Mouse (Mus musculus) gonadal fat pad, adult 2 months (tissue): ENCODE data around the gene Naa15. TPM values are rescaled to one million over a fixed set of nuclear protein-coding genes. Genes with fewer than 3 reads are reported as not detected.
"Not testable (repeated sequence)": the region's sequence is repeated elsewhere in the genome, so short reads cannot be mapped to it uniquely, and the experiment has no call there.

Source experiments
- DNase-seq: peaks from one replicate; pipeline ENCODE4 v3.0.0-alpha.2; 2012; ENCODE audit warnings: low read depth
- polyA plus RNA-seq: library from polyadenylated mRNA; depleted of rRNA; stranded (reverse); fragments of >200 nt; gene quantifications from 2 replicates; pipeline ENCODE4 v1.2.3, GENCODE M21; 2012

The Naa15 gene
- polyA plus RNA-seq, 1 experiment, result 4.1 TPM

- DNase-seq, result not testable (repeated sequence)
Measured at GRCm38 (mm10) chr3:51434364-51434763, 19.4 kb downstream of the Naa15 start.

DNA sequence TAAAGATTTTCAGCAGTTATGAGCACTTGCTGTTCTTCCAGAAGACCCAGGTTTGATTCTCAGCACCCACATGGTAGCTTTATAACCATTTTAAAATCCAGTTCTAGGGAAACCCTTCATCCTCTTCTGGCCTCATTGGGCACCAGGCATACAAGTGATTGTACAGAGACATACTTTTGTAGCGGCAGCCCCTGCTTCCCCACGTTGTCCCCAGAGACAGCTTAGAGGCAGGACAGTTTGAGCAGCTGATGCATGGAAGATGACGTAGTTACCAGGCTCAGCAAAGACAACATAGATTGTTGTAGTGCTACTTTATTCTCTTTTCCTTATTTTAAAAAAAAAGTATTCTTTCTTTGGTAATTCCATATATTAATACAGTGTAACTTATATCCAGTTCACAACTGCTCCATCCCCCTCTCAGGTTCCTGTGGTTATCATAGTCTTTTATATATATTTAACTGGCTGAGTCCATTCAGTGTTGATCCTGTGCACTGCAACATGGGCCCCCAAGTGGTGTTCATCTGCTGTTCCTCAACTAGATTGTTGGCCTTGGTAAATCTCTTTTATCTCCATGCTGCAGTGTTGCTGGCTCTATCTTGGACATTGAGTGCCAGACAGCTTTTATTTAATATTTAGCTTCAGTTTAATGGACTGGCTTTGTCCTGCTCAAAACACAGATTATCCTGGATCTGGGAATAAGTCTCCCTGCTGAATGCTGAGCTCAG is 20.1 kb downstream of the Naa15 start:
- DNase-seq, result no peak

GRCm38 (mm10) chr3:51468530-51468929 is 53.6 kb downstream of the Naa15 start:
- no peak for DNase-seq

DNA sequence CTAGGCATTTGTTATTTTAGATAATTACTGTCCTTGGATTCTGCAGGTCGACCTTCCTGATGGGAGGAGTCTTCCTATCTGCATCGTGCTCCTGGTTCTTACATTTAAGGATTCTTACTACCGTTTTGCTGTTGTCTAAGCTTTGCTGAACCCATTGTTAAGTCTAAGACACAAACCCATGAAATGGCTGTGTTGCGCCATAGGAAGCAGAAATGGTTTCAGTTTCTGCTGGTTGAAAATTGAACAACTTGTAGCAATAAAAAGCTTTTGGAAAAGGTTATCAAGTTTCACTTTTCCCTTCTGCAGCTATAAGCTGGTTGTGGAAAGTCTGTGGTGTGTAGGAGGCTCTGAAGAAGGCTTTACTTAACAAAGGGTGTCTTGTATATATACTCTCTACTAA is 60.8 kb downstream of the Naa15 start:
- no peak for DNase-seq

GRCm38 (mm10) chr3:51479893-51480292 is 64.9 kb downstream of the Naa15 start:
- no peak for DNase-seq

DNA sequence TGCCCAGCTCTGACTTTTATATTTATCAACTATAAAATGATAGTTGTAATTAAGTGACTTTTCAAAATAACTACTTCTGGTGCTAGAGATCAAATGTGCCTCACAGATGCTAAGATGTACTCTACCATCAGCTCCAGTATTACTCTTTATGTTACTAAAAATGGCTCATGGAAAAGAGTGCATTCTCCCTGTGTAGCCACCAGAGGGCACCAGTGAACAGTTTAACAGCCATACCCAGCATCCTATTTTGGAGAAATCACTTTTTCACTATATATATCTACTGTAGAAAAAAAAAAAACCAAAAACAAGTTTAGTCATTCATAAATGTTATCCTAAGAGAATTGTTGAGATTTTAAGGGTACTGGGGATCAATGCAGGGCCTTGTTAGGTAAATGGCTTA is 66.1 kb downstream of the Naa15 start:
- DNase-seq, result no peak

DNA sequence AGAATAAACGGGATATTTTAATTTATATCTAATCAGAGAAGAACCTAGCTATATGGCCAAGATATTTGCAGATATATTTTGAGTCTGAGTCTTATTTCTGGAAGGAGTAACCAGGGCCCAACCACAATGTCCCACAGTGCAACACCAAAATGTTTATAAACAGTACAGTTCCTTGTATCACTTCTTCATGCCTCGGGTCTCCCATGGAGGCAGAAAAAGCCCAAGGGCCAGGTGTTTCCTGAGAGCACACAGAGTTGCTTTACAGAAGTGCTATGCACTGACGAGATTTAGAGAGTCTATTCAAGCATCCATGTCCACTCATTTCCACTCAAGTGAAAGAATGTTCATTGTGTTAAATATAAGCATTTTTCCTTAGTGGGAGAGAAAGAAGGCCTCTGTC is 66.9 kb downstream of the Naa15 start:
- DNase-seq, result no peak

- no peak for DNase-seq
Measured at GRCm38 (mm10) chr3:51482781-51483180, 67.8 kb downstream of the Naa15 start.

DNA sequence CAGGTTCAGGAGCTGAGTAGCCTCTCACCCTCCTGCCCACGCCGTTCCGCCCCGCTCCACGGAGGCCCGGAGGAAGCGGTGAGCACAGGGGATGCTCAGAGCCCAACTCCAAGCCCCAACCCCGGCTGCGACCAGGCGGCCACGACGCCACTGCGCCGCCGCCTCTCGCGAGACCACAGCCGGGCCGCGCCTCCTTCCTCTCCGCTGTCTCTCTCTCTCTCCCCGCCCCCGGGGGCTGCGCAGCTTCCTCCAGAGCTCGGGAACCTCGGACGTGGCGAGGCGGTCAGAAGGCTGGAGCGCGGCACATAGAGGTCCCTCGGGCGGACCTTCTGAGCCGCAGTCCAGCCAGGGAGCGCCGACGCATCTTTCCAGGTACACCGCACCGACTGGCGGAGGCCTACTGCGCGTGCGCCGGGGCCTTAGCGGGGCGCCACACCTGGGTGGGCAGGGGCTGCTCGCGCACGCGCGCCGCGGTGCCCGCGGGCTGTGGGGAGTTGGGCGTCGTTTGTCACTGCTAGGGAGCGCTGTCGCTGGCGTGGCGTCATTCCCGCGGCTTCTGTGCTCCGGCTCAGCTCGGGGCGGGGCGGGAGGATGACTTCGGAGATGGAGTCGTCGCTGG is 68.9 kb downstream of the Naa15 start, which contains the start of gene Rab33b:
TSS of gene Rab33b (plus strand) at position 180 of the 619 bp plus-strand sequence.
- peak; percentile 66 for DNase-seq

DNA sequence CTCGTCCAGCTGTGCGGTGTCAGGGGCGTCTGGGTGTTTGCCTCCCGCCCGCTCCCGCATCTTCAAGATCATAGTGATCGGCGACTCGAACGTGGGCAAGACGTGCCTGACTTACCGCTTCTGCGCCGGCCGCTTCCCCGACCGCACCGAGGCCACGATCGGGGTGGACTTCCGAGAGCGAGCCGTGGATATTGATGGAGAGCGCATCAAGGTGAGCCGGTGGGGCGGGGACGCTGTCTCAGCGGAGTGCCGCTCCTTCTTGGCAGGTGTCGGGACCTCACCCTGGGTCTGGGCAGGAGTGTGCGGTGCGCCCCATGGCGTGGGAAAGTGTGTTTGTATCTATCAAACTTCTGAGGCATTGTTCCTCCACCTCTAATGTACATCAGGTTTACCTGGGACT is 69.4 kb downstream of the Naa15 start:
- DNase-seq, result no peak

DNA sequence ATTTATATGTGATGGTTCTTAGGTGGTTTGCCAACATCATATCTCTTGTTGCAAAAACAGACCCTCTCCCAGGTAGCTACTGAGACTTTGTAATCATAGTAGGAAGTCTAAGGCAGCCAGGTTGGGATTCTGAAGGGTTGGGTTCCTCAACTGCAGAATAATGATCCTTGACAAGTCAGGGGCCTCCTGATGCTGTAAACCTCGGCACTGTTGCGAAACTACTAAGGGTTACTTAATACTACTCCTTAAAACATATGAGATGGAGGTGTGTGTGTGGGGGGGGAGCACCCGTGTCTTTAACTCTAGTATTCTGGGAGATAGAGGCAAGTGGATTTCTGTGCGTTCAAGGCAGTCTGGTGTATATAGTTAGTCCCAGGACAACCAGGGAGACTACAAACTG is 70.4 kb downstream of the Naa15 start:
- DNase-seq, result no peak

DNA sequence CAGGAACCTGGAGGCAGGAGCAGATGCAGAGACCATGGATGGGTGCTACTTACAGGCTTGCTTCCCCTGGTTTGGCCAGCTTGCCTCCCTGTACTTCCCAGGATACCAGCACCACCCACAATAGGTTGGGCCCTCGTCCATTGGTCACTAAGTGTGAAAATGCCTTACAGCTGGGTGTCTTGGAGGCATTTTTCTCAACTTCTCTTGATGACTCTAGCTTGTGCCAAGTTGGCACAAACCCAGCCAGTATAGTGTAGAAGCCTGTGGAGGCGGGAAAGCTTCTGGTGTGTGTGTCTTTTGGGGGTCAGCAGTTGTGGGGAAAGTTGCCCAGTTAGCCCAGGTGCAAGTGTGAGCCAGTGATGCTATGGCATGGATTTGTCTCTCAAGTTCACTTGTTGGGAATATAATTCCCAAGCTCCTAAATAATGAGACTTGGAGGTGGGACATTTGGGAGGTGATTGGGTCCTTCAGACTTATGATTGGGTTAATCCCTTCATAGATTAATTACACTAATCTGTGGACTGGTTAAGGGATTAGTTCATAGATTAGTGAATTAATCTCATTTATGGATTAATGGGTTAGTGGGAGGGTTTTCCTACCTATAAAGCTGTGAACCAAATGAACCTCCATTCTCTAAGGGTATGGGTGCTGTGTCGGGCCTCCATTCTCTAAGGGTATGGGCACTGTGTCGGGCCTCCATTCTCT is 71.7 kb downstream of the Naa15 start:
- DNase-seq, result no peak

GRCm38 (mm10) chr3:51490088-51490753 is 75.3 kb downstream of the Naa15 start:
- no peak for DNase-seq

DNA sequence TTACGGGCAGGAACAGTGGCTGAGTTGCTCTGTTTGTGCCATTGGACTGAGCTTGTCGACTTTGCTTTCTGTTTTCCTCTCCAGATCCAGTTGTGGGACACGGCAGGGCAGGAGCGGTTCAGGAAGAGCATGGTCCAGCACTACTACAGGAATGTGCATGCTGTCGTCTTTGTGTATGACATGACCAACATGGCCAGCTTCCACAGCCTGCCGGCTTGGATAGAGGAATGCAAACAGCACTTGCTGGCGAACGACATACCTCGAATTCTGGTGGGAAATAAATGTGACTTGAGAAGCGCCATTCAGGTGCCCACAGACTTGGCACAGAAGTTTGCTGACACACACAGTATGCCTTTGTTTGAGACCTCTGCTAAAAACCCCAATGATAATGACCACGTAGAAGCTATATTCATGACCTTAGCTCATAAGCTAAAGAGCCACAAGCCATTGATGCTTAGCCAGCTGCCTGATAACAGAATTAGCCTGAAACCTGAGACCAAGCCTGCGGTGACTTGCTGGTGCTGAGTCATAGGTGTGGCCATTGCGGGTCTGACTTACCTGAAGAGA is 78.4 kb downstream of the Naa15 start:
- no peak for DNase-seq

DNA sequence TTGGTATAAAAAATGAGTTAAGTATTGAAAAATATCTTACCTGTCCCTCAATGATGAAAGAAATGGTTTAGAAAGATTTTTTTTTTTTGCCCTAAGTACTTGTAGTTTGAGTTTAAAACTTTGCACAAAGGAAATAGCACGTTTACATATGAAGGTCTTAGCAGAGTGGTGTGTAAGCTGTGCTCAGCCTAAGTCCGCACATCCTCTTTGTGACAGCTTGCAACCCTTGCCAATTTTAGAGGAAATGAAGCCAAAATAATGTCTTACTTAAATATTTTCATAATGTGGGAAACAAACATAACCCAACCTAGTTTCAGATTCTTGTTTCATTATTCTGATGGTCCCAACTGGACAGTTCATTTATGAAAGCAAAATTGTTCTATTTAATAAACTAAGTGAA is 79.5 kb downstream of the Naa15 start:
- no peak for DNase-seq

DNA sequence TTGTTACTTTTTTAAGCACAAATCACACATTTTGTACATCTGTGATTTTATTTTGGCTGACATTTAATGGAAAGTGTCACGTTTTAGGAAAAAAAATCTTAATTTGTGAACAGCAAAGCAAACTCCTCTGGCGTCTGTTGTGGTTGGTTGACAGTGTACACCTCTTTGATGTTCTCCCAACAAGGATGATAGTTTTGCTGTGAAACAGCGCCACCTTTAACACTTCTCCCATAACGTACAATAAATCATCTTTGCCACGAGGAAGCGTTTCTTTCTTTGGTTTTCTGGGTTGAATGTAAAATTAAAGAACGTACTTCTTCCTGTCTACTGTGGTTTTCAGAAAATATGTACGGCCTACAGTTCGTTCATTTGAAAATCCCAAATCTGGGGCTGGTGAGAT is 80.7 kb downstream of the Naa15 start:
- no peak for DNase-seq

- no peak for DNase-seq
Measured at GRCm38 (mm10) chr3:51497978-51498377, 83.0 kb downstream of the Naa15 start.

DNA sequence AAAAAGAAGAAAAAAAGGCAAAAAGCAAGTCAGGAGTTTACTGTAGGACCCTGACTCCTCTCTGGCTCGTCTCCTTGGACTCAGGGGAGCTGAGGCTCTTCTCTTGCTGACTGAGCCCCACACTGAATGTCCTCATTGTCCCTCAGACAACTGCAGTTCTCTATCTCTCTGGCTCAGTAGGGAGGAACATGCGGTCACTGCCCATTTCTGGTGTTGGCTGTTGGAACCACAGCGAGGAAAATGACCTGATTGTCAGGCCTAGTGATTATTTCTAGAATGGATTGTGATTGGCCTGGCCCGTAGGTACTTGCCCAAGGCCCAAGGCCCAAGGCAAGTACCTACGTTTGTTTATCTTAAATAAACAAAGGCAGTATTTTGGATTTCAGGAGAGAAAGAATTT is 83.7 kb downstream of the Naa15 start:
- no peak for DNase-seq

- no peak for DNase-seq
Measured at GRCm38 (mm10) chr3:51499876-51500275, 84.9 kb downstream of the Naa15 start.

DNA sequence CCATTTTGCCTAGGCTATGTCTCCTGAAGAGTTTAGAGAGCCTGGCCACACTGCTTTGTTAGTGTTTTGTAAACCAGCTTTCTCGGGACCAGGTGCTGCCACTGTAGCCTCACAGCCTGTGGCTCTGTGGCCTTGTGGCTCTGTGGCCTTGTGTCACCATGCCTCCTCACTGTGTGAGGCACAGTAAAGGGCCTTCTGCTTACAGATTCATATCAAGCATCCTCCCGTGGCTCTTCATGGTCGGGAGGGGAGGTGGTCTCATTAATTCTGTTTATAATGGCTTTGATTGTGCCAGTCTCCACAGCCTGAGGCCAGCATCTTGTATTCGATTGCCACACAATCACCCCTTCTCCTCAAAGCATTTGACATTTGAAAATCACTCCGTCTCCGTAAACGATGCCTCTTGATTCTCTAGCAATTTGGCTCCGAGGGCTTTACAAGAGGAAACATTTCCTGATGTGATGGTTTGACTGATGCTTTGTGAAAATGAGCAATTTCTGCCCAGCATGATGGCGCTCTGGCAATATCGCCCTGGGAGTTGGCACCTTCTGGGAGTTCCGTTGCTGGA is 89.5 kb downstream of the Naa15 start:
- no peak for DNase-seq

GRCm38 (mm10) chr3:51505465-51505864 is 90.5 kb downstream of the Naa15 start:
- DNase-seq, result no peak

DNA sequence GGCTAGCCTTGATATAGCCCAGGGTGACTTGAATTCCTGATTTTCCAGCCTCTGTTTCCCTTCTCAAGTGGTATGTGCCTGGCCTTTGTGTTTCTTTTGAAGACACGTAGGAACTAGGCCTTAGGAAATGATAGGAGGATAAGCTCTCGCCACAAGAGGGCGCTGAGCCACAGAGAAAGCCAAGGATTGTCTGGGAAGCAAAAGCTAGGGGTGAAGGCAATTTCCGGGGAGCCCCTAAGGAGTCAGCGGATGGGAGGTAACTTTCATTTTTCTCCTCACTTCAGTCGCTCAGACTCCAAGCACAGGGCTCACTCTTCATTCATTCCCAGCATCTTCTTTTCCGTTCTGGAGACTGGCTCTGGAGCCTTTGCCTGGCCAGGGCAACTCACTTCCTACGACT is 96.0 kb downstream of the Naa15 start:
- no peak for DNase-seq
